ENCODE assay signal across 17 mouse cellular contexts in the genomic region with DNA sequence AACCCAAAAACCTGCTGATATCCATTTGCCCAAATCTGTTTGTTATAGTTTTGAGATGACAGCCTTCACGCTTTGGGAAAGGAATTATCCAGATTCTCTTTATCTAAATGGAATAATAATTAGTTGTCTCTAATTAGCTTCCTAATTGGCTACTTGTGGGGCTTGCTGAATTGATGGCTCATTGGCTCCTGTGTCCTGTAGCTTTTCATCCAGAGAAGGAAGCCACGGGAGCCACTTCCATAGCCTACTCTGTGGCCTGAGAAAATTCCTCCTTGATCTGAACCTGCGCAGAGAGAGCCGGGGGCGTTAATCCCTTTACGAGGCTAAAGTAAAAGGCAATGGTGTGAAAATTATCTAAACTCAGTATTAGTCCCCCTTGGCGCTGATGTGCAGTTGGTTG. TPM values are rescaled to one million over a fixed set of nuclear protein-coding genes. Genes with fewer than 3 reads are reported as not detected.
"Had no signal": no experiment of that assay in that cellular context is flagged by ENCODE, and none has a peak within 500 bp of the region (broad histone marks: within the 10 kb centered on the region; RNA-seq: fewer than 3 reads in every experiment).

No protein-coding gene starts in this region.

- H3K4me2 ChIP-seq: limb, embryonic 13.5 days; neural tube, embryonic 12.5 days had no signal

- H3K4me3 ChIP-seq: limb, embryonic 13.5 days; neural tube, embryonic 12.5 days had no signal

- H3K27me3 ChIP-seq: limb, embryonic 13.5 days; neural tube, embryonic 12.5 days had no signal

- H3K27ac ChIP-seq: kidney, postnatal 0 days; limb, embryonic 13.5 days; liver, embryonic 14.5 days; neural tube, embryonic 12.5 days had no signal

- H3K4me1 ChIP-seq: limb, embryonic 13.5 days; neural tube, embryonic 12.5 days had no signal

- H3K36me3 ChIP-seq: limb, embryonic 13.5 days; neural tube, embryonic 12.5 days had no signal

- H3K9ac ChIP-seq: limb, embryonic 13.5 days; liver, embryonic 14.5 days; neural tube, embryonic 12.5 days had no signal

- ATAC-seq: inflammation-experienced regulatory T-cells, adult 6 months had no signal

- DNase-seq: kidney, adult 11 months; kidney, adult 9 months; kidney, postnatal 36 days; left cerebral cortex, postnatal 4 days; lung, adult 18-20 months; lung, postnatal 36 days; thymus, postnatal 36 days had no signal

- H3K9me3 ChIP-seq: limb, embryonic 13.5 days; neural tube, embryonic 12.5 days had no signal

RNA-seq across cellular contexts. Expression of a gene that starts 23.0 kb away (rescaled TPM):
- total RNA-seq: left cerebral cortex, adult 18-20 months; liver, adult 2 months; megakaryocyte progenitor cell, adult 5-6 weeks; monocyte, adult 5-6 weeks had no signal
- polyA plus RNA-seq: inflammation-experienced regulatory T-cells, adult 6 months; kidney, postnatal 0 days; limb, embryonic 13.5 days; liver, adult 2 months; liver, embryonic 14.5 days; lung, embryonic 16.5 days had no signal
